Mouse (Mus musculus): ENCODE results near the gene Ms4a10.

The Ms4a10 gene

GRCm38 (mm10) chr19:10916506-10916905 lies 58.0 kb downstream of the Ms4a10 start:
- no peak for DNase-seq

- no peak for DNase-seq
Measured at GRCm38 (mm10) chr19:10914870-10915269, 59.6 kb downstream of the Ms4a10 start.

- no peak for DNase-seq
Measured at GRCm38 (mm10) chr19:10914291-10914690, 60.2 kb downstream of the Ms4a10 start.

Data from lung, postnatal 4 days (tissue).